Mouse (Mus musculus) c-Kit-positive CD71-positive TER-119-negative erythroid progenitor cells, embryonic 14.5 days (primary cell): ENCODE data around the gene Topbp1.

Source experiments
- DNase-seq: peaks from one replicate; pipeline ENCODE4 v3.0.0-alpha.2; 2013; ENCODE audit warnings: low read depth

Gene Topbp1

GRCm38 (mm10) chr9:103304927-103305326, at the start of gene Topbp1, which contains the start of gene 1300017J02Rik:
Gene Topbp1, plus strand, starts transcription at chr9:103305215.
Gene 1300017J02Rik, minus strand, starts transcription at chr9:103305082.
- peak; percentile 91 for DNase-seq

GRCm38 (mm10) chr9:103265778-103266177, 39.2 kb upstream of the Topbp1 start:
- no peak for DNase-seq

- no peak for DNase-seq
These were observed 33.9 kb upstream of the Topbp1 start for GRCm38 (mm10) chr9:103271104-103271503.

- DNase-seq, result no peak
These were observed 30.2 kb upstream of the Topbp1 start for GRCm38 (mm10) chr9:103274819-103275218.

GRCm38 (mm10) chr9:103275676-103276075, 29.3 kb upstream of the Topbp1 start:
- DNase-seq, result no peak

GRCm38 (mm10) chr9:103276876-103277275, 28.1 kb upstream of the Topbp1 start:
- no peak for DNase-seq

GRCm38 (mm10) chr9:103286396-103286795, 18.6 kb upstream of the Topbp1 start:
- DNase-seq, result no peak

- DNase-seq, result no peak
These were observed 18.1 kb upstream of the Topbp1 start for GRCm38 (mm10) chr9:103286901-103287422.

- peak; percentile 76 for DNase-seq
These were observed 17.1 kb upstream of the Topbp1 start for GRCm38 (mm10) chr9:103287840-103288488.

- DNase-seq, result no peak
These were observed 16.4 kb upstream of the Topbp1 start for GRCm38 (mm10) chr9:103288489-103289180.

GRCm38 (mm10) chr9:103294507-103294906, 10.5 kb upstream of the Topbp1 start:
- no peak for DNase-seq

- DNase-seq, result no peak
These were observed 3.9 kb upstream of the Topbp1 start for GRCm38 (mm10) chr9:103301086-103301485.

- no peak for DNase-seq
These were observed 2.8 kb upstream of the Topbp1 start for GRCm38 (mm10) chr9:103302239-103302638.

GRCm38 (mm10) chr9:103302666-103303065, 2.3 kb upstream of the Topbp1 start:
- DNase-seq, result peak; percentile 71

- DNase-seq, result no peak
These were observed 472 bp downstream of the Topbp1 start for GRCm38 (mm10) chr9:103305332-103306041.

GRCm38 (mm10) chr9:103309832-103310231, 4.8 kb downstream of the Topbp1 start:
- no peak for DNase-seq

- no peak for DNase-seq
These were observed 19.7 kb downstream of the Topbp1 start for GRCm38 (mm10) chr9:103324678-103325077.

GRCm38 (mm10) chr9:103326449-103326848, 21.4 kb downstream of the Topbp1 start:
- peak; percentile 77 for DNase-seq

- DNase-seq, result no peak
These were observed 27.6 kb downstream of the Topbp1 start for GRCm38 (mm10) chr9:103332663-103333062.

- DNase-seq, result no peak
These were observed 31.9 kb downstream of the Topbp1 start for GRCm38 (mm10) chr9:103336912-103337311.

GRCm38 (mm10) chr9:103347045-103347444, 42.0 kb downstream of the Topbp1 start:
- no peak for DNase-seq

- DNase-seq, result no peak
These were observed 43.0 kb downstream of the Topbp1 start for GRCm38 (mm10) chr9:103347996-103348490.
